Mouse (Mus musculus): ENCODE results near the gene Sord. TPM values are rescaled to one million over a fixed set of nuclear protein-coding genes. Genes with fewer than 3 reads are reported as not detected.

Sord gene
- polyA plus RNA-seq (2012; fragmentation: generic; extraction: Trizol) = 23.0 TPM
- long read RNA-seq, experiment 1, transcript Sord-201 (9 exons, 2,352 nt) = major isoform, 9 of 16 reads
- long read RNA-seq, experiment 1, partial matches to known transcripts = 3 of 16 reads
- long read RNA-seq, experiment 1, other reads (novel, unspliced or antisense) = 4 of 16 reads
- long read RNA-seq, experiment 2, transcript Sord-201 (9 exons, 2,352 nt) = major isoform, 14 of 14 reads
- long read RNA-seq, experiment 2, partial matches to known transcripts = 0 of 14 reads
- long read RNA-seq, experiment 2, other reads (novel, unspliced or antisense) = 0 of 14 reads

GRCm38 (mm10) chr2:122234611-122235288 lies at the start of gene Sord:
Sord (plus strand) TSS chr2:122234749.
- Histone ChIP-seq H3K79me3 (ENCODE audit: low read depth) (no peaks in the 10 kb centered on the region), H3K27me3 (ENCODE audit: control insufficient read depth, insufficient read depth, insufficient read length) (no peaks in the 10 kb centered on the region), H3ac (ENCODE audit: control insufficient read depth, insufficient read length, low read depth) (peak within 1 kb of the TSS; percentile 71), H3K79me2 (ENCODE audit: control insufficient read depth, insufficient read depth) (no peaks in the 10 kb centered on the region), H3K36me3 (ENCODE audit: control insufficient read depth, insufficient read depth) (no peaks in the 10 kb centered on the region), H3K4me3 (ENCODE audit: insufficient read depth, poor library complexity, severe bottlenecking) (peak within 1 kb of the TSS; percentile 56)
- peak; percentile 85 for TF ChIP-seq USF1 (IDR thresholded peaks at IDR 0.05; ENCODE audit: low read depth)
- no peak for TF ChIP-seq MYOD1 (IDR thresholded peaks at IDR 0.05; ENCODE audit: control insufficient read depth, insufficient read length, low read depth)
- TF ChIP-seq MAX (IDR thresholded peaks at IDR 0.05) = no peak
- TF ChIP-seq FOSL1 (IDR thresholded peaks at IDR 0.05; ENCODE audit: insufficient read depth, low read length, poor library complexity, severe bottlenecking) = no peak

- no peak overlapping the region for H3K4me3 ChIP-seq (ENCODE audit: insufficient read depth, poor library complexity, severe bottlenecking)
- H3K79me3 ChIP-seq (ENCODE audit: low read depth) = no peaks in the 10 kb centered on the region
- no peak overlapping the region for H3ac ChIP-seq (ENCODE audit: control insufficient read depth, insufficient read length, low read depth)
- H3K27me3 ChIP-seq (ENCODE audit: control insufficient read depth, insufficient read depth, insufficient read length) = no peaks in the 10 kb centered on the region
- H3K36me3 ChIP-seq (ENCODE audit: control insufficient read depth, insufficient read depth) = no peaks in the 10 kb centered on the region
- TF ChIP-seq MYOG (IDR thresholded peaks at IDR 0.05; ENCODE audit: control insufficient read depth, extremely low read depth, insufficient read length) = no peak
- TF ChIP-seq MAX (IDR thresholded peaks at IDR 0.05) = no peak
- no peak for TF ChIP-seq MYOD1 (IDR thresholded peaks at IDR 0.05; ENCODE audit: control insufficient read depth, insufficient read length, low read depth)
- no peaks in the 10 kb centered on the region for H3K79me2 ChIP-seq (ENCODE audit: control insufficient read depth, insufficient read depth)
Observed at GRCm38 (mm10) chr2:122185086-122185485, 49.5 kb upstream of the Sord start.

GRCm38 (mm10) chr2:122186106-122186505 lies 48.4 kb upstream of the Sord start, which contains the start of the genes Patl2 and Terb2:
Patl2 (minus strand) TSS chr2:122186189.
Terb2 (plus strand) TSS chr2:122186272.
- Histone ChIP-seq H3K36me3 (ENCODE audit: control insufficient read depth, insufficient read depth) (no peaks in the 10 kb centered on the region), H3K4me3 (ENCODE audit: insufficient read depth, poor library complexity, severe bottlenecking) (no peak within 1 kb of the TSS), H3K79me3 (ENCODE audit: low read depth) (no peaks in the 10 kb centered on the region), H3K79me2 (ENCODE audit: control insufficient read depth, insufficient read depth) (no peaks in the 10 kb centered on the region), H3ac (ENCODE audit: control insufficient read depth, insufficient read length, low read depth) (no peak within 1 kb of the TSS), H3K27me3 (ENCODE audit: control insufficient read depth, insufficient read depth, insufficient read length) (no peaks in the 10 kb centered on the region)
- TF ChIP-seq MYOG (IDR thresholded peaks at IDR 0.05; ENCODE audit: control insufficient read depth, extremely low read depth, insufficient read length) (no peak), MAX (IDR thresholded peaks at IDR 0.05) (no peak), MYOD1 (IDR thresholded peaks at IDR 0.05; ENCODE audit: control insufficient read depth, insufficient read length, low read depth) (no peak), CEBPB (IDR thresholded peaks at IDR 0.05; ENCODE audit: low read depth) (no peak), FOSL1 (IDR thresholded peaks at IDR 0.05; ENCODE audit: insufficient read depth, low read length, poor library complexity, severe bottlenecking) (no peak), CTCF (IDR thresholded peaks at IDR 0.05; ENCODE audit: control insufficient read depth, insufficient read depth, insufficient read length) (no peak), USF1 (IDR thresholded peaks at IDR 0.05; ENCODE audit: low read depth) (no peak)

- Histone ChIP-seq H3K79me2 (ENCODE audit: control insufficient read depth, insufficient read depth) (no peaks in the 10 kb centered on the region), H3K79me3 (ENCODE audit: low read depth) (no peaks in the 10 kb centered on the region), H3K36me3 (ENCODE audit: control insufficient read depth, insufficient read depth) (no peaks in the 10 kb centered on the region), H3K27me3 (ENCODE audit: control insufficient read depth, insufficient read depth, insufficient read length) (no peaks in the 10 kb centered on the region), H3K4me3 (ENCODE audit: insufficient read depth, poor library complexity, severe bottlenecking) (no peak overlapping the region), H3ac (ENCODE audit: control insufficient read depth, insufficient read length, low read depth) (no peak overlapping the region)
- TF ChIP-seq MYOD1 (IDR thresholded peaks at IDR 0.05; ENCODE audit: control insufficient read depth, insufficient read length, low read depth) (no peak), CEBPB (IDR thresholded peaks at IDR 0.05; ENCODE audit: low read depth) (no peak), MAX (IDR thresholded peaks at IDR 0.05) (no peak), USF1 (IDR thresholded peaks at IDR 0.05; ENCODE audit: low read depth) (no peak), MYOG (IDR thresholded peaks at IDR 0.05; ENCODE audit: control insufficient read depth, extremely low read depth, insufficient read length) (no peak), CTCF (IDR thresholded peaks at IDR 0.05; ENCODE audit: control insufficient read depth, insufficient read depth, insufficient read length) (no peak), FOSL1 (IDR thresholded peaks at IDR 0.05; ENCODE audit: insufficient read depth, low read length, poor library complexity, severe bottlenecking) (no peak)
Observed at GRCm38 (mm10) chr2:122186751-122187150, 47.8 kb upstream of the Sord start.

GRCm38 (mm10) chr2:122191849-122192248 lies 42.7 kb upstream of the Sord start:
- Histone ChIP-seq H3ac (ENCODE audit: control insufficient read depth, insufficient read length, low read depth) (no peak overlapping the region), H3K27me3 (ENCODE audit: control insufficient read depth, insufficient read depth, insufficient read length) (no peaks in the 10 kb centered on the region), H3K79me3 (ENCODE audit: low read depth) (no peaks in the 10 kb centered on the region), H3K36me3 (ENCODE audit: control insufficient read depth, insufficient read depth) (no peaks in the 10 kb centered on the region), H3K4me3 (ENCODE audit: insufficient read depth, poor library complexity, severe bottlenecking) (no peak overlapping the region), H3K79me2 (ENCODE audit: control insufficient read depth, insufficient read depth) (no peaks in the 10 kb centered on the region)
- TF ChIP-seq FOSL1 (IDR thresholded peaks at IDR 0.05; ENCODE audit: insufficient read depth, low read length, poor library complexity, severe bottlenecking) = no peak
- no peak for TF ChIP-seq CTCF (IDR thresholded peaks at IDR 0.05; ENCODE audit: control insufficient read depth, insufficient read depth, insufficient read length)
- no peak for TF ChIP-seq MYOD1 (IDR thresholded peaks at IDR 0.05; ENCODE audit: control insufficient read depth, insufficient read length, low read depth)
- TF ChIP-seq MYOG (IDR thresholded peaks at IDR 0.05; ENCODE audit: control insufficient read depth, extremely low read depth, insufficient read length) = no peak
- TF ChIP-seq CEBPB (IDR thresholded peaks at IDR 0.05; ENCODE audit: low read depth) = no peak
- TF ChIP-seq USF1 (IDR thresholded peaks at IDR 0.05; ENCODE audit: low read depth) = no peak
- no peak for TF ChIP-seq MAX (IDR thresholded peaks at IDR 0.05)
